Mouse (Mus musculus): ENCODE data around the gene H2-T3.
"Not testable (repeated sequence)": the region's sequence is repeated elsewhere in the genome, so short reads cannot be mapped to it uniquely, and the experiment has no call there.

Gene H2-T3

GRCm38 (mm10) chr17:36190169-36190507 lies at the start of gene H2-T3:
Gene H2-T3 (minus strand): TSS chr17:36190287.
- no peak for DNase-seq

- DNase-seq = no peak
Measured at GRCm38 (mm10) chr17:36237321-36237921, 47.3 kb upstream of the H2-T3 start.

- DNase-seq = not testable (repeated sequence)
Measured at GRCm38 (mm10) chr17:36235300-36235699, 45.2 kb upstream of the H2-T3 start.

DNA sequence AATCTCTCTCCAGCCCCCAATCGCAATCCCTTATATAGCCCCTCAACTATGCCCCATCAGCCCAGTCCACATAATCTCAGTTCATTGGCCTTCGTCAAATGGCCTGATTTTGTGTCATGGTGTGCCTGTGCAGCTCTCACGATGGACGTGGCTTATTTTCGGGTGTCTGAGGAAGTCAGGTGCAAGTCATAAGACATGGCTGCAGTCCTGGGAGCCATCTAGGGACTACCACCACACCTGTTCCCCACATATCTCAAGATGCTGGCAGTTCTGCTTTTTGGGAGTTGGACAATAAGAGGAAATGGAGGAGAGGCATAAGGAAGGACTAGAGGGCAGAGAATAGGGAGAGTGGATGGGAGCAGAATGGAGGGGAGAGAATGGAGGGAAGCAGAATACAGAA lies 43.5 kb upstream of the H2-T3 start:
- DNase-seq = no peak

DNA sequence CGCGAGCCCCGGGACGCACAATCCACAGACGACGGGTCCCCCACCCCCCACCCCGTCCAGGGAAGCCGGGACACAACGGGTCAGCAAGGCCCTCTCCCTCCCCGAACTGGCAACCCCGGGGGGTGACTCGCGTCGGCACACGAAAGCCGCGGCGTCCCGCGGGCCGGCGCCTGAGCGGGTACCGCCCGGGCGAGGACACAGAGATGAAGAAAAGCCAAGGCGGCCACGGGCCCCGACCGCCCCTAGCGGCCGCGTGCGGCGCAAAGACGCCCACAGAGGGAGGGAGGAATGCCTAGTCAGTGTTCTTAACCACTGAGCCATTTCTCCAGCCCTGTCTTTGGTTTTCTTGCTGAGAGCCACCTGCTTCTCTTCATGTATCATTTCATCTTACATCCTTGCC lies 41.2 kb upstream of the H2-T3 start:
- no peak for DNase-seq

DNA sequence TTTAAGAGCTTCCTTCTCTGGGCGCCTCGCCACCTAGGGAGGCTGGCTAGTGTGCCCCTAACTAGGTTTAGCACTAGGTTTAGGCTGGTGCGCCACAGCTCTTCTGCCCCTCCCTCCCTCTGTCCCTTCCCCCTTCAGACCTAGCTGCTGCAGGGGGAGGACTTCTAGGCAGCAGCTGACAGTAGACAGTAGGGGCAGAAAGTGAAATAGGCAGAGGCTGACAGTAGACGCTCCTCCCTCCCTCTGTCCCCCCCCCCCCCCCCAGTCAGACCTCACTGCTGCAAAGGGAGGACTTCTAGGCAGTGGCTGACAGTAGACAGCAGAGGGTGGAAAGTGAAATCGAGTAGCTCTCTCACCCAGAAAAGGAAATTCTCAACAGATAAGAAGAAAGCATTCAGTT lies 39.0 kb upstream of the H2-T3 start:
- DNase-seq = no peak

DNA sequence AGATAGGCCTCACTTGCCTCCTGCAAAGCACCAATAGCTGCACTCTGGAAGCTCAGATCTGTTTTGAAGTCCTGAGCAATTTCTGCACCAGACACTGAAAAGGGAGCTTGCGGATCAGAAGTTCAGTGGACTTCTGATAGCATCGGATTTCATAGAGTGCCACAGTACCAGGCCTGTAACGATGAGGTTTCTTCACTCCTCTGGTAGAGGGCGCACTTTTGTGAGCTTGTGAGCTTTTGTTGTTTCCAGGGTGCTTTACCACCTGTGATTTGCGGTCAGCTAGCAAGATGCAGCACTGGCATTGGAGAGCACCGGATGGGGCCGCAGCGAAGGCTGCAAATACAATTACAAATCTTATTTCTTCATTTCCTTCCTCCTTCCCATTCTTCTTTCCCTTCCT lies 36.8 kb upstream of the H2-T3 start:
- DNase-seq = no peak

DNA sequence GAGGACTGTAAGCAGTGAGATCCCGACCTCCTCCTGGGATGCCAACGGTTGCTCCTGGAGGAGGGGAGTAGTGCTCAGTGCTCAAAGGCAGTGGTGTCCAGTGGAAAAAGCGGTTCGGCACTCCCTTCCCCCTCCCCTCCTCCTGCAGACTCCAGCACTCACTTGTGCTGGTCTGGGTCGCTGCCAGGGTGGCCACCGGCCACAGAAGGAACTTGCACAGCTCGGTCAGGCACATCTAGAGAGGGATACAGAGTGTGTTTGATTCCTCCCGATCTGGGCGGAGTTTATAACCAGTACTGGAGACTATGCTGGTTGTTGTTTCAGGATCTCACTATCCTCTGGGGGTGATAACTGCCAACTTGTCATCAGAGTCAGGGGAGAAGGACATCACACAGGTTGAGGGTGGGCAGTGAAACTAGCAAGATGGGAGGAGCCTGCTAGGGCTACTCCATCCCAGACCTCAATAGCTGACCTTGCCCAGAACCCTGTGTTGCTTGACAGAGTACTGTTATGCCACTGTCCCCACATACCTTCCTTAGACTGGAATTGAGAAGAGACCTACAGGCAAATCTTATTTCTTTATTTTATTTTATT lies 35.2 kb upstream of the H2-T3 start:
- no peak for DNase-seq

DNA sequence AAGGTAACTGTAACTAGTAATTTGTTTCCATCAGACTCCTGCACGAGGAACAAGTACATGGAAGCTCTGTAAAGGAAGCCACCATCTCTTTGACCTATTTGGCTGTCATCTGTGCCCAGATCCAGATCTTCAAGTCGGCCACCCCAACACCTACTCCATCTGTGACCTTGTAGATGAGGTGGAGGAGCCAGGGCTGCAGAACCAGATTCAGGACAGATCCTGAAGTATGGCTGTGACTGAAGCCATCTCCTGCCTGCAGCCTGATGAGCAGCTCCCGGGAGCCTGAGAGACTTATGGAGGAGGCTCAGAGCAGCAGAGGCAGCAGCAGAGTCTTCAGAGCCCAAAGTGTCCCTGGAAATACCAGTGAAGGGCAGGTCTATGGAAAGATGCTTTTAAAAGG lies 34.4 kb upstream of the H2-T3 start:
- no peak for DNase-seq

- DNase-seq = no peak
Measured at GRCm38 (mm10) chr17:36218594-36219155, 28.6 kb upstream of the H2-T3 start.

GRCm38 (mm10) chr17:36215586-36215985 lies 25.5 kb upstream of the H2-T3 start:
- no peak for DNase-seq

GRCm38 (mm10) chr17:36206846-36207245 lies 16.8 kb upstream of the H2-T3 start:
- DNase-seq = no peak

DNA sequence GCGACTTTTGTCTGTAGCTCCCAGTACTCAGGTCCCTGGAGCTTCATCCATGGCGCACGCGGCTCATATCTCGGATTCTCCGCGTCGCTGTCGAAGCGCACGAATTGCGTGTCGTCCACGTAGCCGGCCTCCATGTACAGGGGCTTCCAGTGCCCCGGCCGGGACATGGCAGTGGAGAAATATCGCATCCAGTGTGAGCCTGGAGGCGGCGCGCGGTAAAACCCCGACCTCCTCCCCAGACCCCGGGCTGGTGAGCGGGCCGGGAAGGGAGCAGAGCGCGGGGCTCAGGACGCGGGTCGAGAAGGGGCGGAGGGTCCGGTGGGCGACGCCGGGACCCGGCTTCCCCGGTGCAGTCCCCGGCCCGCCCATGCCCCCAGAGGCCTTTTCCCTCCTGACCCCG lies 15.8 kb upstream of the H2-T3 start:
- no peak for DNase-seq

GRCm38 (mm10) chr17:36205456-36205855 lies 15.4 kb upstream of the H2-T3 start:
- DNase-seq = no peak

GRCm38 (mm10) chr17:36201851-36202250 lies 11.8 kb upstream of the H2-T3 start:
- DNase-seq = no peak

DNA sequence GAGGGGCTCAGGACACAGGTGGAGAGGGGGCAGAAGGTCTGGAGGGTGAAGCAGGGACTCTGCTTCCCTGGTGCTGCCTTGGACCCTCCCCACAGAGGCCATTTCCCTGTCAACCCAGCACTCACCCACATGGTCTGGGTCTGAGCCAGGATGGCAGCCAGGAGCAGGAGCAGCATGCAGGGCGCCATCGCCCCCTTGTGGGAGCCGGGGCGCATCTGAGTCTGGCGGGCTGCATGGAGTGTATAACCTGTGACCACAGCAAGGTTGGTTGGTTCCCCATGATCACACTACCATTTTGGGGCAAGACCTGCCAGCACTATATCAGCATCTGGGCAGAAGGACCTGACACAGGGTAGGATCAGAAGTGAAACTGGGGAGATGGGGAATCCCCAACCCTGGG lies 8.2 kb upstream of the H2-T3 start:
- DNase-seq = no peak

DNA sequence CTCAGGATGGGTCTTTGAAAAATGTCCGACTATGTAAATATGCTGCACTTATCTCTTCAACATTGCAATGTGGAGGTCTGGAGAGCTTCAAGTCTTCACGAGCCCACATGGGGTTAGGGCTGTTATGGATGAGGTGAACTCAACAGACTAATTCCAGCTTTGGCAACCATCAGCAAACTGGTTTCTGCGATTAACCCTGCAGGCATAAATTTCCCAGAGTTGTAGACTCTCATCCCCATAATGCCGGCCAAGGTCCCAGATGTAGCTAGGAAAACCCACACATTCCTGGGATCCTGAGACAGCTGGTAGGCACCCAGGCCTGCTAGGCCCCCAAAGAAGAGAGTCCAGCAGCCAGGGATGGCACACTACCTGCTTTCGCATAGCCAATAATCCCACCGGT lies 4.4 kb upstream of the H2-T3 start:
- DNase-seq = no peak

- peak; percentile 24 for DNase-seq
Measured at GRCm38 (mm10) chr17:36193546-36194141, 3.6 kb upstream of the H2-T3 start.

- no peak for DNase-seq
Measured at GRCm38 (mm10) chr17:36192371-36192770, 2.3 kb upstream of the H2-T3 start.

- no peak for DNase-seq
Measured at GRCm38 (mm10) chr17:36189491-36190168, 457 bp downstream of the H2-T3 start.

DNA sequence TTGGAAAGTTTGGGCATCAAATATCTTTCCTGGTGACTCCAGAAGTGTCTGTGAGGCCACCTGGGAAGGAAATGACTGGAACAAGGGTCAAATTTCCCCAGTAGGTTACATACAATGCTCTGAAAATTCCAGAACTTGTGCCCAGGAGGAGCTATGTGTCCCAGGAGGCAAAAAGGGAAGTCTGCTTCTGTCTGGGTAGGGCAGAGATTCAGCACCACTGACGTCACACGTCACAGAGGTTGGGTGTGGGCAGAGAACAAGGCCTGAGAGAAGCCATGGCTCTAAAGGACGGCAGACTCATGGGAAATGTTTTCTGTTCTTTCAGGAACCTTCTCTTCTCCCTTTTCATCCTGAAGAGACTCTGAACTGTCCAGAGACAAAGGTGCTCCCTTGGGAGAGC lies 2.5 kb downstream of the H2-T3 start:
- DNase-seq = no peak

GRCm38 (mm10) chr17:36182212-36182611 lies 7.9 kb downstream of the H2-T3 start:
- no peak for DNase-seq

DNA sequence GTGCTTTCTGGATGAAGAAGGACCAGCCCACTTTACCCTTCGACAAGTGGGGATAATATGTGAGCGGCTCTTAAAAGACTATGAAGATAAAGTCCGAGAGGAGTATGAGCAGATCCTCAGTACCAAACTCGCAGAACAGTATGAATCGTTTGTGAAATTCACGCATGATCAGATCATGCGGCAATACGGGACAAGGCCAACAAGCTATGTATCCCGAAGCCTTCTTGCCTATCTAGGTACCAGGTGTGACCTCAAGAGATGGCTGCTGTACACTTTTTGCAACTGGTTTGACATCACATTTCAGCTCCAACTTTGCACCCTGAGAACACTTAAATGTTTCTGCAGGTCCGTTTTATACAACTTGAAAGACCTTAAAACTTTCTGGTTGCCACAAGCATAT lies 10.6 kb downstream of the H2-T3 start:
- not testable (repeated sequence) for DNase-seq

DNA sequence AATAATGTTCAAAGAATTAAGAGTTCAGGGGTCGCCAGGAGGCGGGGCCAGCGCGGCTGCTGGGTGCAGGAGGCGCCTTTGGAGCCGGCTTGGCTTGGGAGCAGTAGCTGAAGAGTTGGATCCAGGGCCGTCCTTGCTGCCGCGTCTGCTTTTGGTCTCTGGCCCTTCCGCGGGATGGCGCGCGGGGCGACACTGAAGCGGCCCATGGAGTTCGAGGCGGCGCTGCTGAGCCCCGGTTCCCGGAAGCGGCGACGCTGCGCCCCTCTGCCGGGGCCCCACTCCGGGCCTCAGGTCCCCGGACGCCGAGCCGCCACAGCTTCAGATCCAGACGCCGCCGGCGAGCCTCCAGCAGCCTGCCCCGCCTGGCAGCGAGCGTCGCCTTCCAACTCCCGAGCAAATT lies 11.1 kb downstream of the H2-T3 start:
- DNase-seq = not testable (repeated sequence)

Measured in layer of hippocampus, adult 9-11 months (tissue).